Mouse (Mus musculus): Measurements from ENCODE around the gene Ppig.

- TF ChIP-seq CTCF (conservative IDR thresholded peaks at IDR 0.05; ENCODE audit: low read length), result no peak
- TF ChIP-seq NANOG (IDR thresholded peaks at IDR 0.05; ENCODE audit: borderline replicate concordance, low read length), result no peak
- TF ChIP-seq POU5F1 (IDR thresholded peaks at IDR 0.05; ENCODE audit: borderline replicate concordance, low read length), result no peak
Measured at GRCm38 (mm10) chr2:69788974-69789373, 66.6 kb downstream of the Ppig start.

All from E14TG2a.4 (cell line).